Mouse (Mus musculus) liver, embryonic 14.5 days (tissue): ENCODE measurements around the gene Snf8.

Experiments used
- CTCF ChIP-seq: IDR thresholded peaks from 2 replicates; pipeline ENCODE4 v1.5.1; 2016; ENCODE audit warnings: antibody characterized with exemption, low read depth, control low read depth
- EP300 ChIP-seq: IDR thresholded peaks from 2 replicates; pipeline ENCODE4 v1.6.1; 2016; ENCODE audit warnings: antibody characterized with exemption, low read depth

DNA sequence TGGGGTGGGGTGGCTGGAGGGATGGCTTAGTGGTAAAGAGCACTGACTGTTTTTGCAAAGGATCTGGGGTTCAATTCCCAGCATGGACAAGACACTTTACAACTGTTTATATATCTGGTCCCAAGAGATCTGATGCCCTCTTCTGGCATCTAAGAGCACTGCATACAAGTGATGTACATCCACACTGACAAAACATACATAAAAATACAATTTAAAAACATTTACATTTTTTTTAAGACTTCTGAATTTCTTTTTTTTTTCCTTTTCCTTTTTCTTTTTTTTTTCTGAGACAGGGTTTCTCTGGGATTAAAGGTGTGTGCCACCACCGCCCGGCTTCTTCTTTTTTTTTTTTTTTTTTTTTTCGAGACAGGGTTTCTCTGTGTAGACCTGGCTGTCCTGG, 1.4 kb upstream of the Snf8 start:
- TF ChIP-seq CTCF, result peak; percentile 50; the same call in 1 of the 2 replicates
- no peak for TF ChIP-seq EP300
